Mouse (Mus musculus): ENCODE data around the gene Arhgap25.
"Not testable (repeated sequence)": the region's sequence is repeated elsewhere in the genome, so short reads cannot be mapped to it uniquely, and the experiment has no call there.

The Arhgap25 gene

GRCm38 (mm10) chr6:87484806-87485205 is 48.3 kb downstream of the Arhgap25 start:
- POLR2A ChIA-PET: no interaction called here

DNA sequence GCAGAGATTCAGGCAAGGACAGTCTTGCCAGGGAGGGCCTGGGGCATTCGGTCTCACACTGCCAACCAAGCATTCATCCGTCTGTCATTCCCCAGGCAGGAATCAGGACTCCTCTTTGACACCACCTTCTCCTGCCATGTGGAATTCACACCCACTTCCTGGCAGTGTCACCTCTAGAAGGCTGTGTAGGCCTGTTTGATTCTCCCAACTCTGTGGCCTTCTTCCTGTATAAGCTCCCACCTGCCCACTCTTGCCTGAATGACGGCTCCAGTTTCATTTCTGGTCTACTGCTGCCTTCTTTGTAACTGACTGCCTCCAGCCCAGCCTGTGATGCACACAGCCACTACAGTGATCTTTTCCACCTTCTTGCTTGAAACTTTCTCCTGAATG is 49.2 kb downstream of the Arhgap25 start:
- ChIA-PET POLR2A (interaction anchor here in 1 of 4 experiments (0.7 kb wide), 1 partner anchor 84 kb away, joined by 6 read pairs; no protein-coding TSS in a partner anchor), CTCF (interaction anchor here in 2 of 4 experiments (1.4 to 1.5 kb wide), 2 partner anchors 18 kb away, joined by 6 to 7 read pairs; no protein-coding TSS in a partner anchor)

More at GRCm38 (mm10) chr6:87484806-87485205, 48.3 kb downstream of the Arhgap25 start:
- CTCF ChIA-PET: interaction anchor here in 1 of 4 experiments (0.8 kb wide), 1 partner anchor 18 kb away, joined by 3 read pairs; no protein-coding TSS in a partner anchor

DNA sequence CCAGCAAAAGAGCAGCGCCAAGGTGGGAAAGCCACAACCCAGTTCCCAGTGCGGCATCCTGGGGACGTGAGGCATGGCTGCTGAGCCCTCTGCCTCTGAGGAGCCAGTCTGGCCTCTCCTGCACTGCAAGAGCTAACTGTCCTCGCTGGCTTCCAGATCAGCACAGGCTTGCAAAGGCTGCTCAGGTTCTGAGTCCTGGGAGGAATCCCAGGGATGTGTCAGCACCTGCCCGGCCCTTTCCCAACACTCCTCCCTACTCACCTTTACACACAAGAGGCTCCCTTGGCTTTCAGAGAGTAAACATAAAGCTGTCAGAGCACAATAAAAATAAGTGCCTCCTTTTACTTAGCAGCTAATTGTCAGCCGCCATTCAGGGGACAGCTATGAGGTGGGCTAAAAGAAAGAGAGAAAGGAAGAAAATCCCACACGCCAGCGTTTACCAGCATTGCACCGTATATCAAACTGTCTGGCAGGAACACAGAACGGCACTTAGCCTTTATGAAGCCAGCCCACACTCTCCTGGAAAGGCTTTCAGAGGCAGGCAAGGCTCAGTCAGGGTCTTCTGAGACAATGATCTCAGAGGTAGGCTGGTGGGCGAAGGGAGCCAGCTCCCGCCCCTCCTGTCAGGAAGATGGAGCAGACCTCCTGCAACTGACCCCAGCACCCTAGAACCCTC is 49.7 kb downstream of the Arhgap25 start:
- ChIA-PET POLR2A (interaction anchor here in 2 of 4 experiments (0.6 to 0.7 kb wide), 3 partner anchors 17 to 84 kb away, joined by 5 to 6 read pairs (median 5); no protein-coding TSS in a partner anchor), CTCF (interaction anchor here in 3 of 4 experiments (0.7 to 1.5 kb wide), 4 partner anchors 17 to 1289 kb away, joined by 3 to 16 read pairs (median 6); no protein-coding TSS in a partner anchor)

DNA sequence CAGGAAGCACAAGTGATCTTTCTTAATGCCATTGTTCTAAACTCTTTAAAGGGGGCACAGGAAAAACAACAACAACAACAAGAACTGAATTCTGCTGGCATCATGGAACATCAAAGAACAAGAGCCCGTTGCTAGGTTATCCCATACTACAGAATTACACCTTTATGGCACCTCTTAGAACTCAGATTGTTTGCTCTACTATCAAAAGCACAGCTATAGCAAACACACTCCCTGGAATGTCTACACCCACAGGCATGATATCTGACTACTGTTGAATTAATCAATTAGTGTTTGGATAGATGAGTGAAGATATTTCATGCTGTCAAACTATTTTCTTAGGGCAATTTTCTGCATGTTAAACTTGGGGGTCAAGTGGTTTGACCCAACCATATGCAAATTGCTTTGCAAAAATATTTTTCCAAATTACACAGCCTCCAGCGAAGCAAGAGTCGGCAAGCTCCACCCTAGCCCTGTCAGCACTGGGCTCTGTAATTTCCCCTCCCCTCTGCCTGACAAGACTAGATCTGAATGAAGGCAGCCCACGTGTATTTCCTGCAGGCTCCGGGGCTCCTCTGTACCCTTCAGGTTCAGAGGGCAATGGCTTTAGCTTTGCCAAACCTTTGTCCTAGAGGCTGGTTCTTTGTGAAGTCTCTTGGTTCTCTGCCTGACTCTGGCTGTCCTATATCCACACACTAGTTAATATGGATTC is 53.6 kb downstream of the Arhgap25 start:
- POLR2A ChIA-PET: interaction anchor here in 1 of 4 experiments (0.6 kb wide), 1 partner anchor 414 kb away, joined by 3 read pairs; no protein-coding TSS in a partner anchor
- CTCF ChIA-PET: interaction anchor here in 1 of 4 experiments (1.4 kb wide), 1 partner anchor 13 kb away, joined by 4 read pairs; no protein-coding TSS in a partner anchor

DNA sequence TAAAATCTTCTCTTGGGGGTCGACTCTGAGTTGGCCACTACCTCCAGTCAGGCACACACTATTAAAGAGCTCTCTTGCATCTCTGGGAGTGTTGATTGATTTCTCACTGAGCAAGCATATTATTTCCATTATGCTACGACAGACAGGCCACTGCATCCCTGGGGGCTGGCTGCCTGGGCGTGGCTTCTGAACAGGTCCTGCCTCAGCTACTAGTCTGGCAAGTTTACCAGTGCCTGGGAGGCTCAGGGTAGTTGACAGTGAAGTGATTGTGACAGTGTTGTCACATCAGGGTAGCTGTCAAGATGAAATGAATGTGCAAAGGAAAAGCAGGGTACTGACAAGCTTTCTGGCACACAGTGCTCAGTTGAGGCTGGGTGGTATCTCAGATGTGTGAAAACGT is 54.2 kb downstream of the Arhgap25 start:
- POLR2A ChIA-PET: interaction anchor here in 1 of 4 experiments (0.6 kb wide), 1 partner anchor 414 kb away, joined by 3 read pairs; no protein-coding TSS in a partner anchor

DNA sequence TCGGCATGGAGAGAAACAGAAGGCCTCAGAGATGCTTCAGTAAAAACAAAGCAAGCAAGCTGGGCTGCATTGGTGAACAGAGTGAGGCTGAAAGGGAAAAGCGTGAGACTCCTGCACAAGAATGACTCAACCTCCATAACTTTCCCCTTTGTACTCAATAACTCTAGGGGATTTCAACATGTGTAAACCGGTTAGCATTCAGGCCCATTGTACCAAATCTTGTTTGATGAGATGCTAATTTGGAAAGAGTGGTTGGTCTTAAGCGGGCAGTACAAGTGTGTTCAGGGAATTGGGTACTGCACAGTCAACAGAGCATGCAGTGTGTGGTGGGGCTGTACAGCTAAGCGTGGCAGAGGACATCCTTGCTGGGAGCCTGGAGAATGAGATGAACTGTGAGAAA is 57.8 kb downstream of the Arhgap25 start:
- ChIA-PET POLR2A (interaction anchor here in 1 of 4 experiments (0.6 to 1.3 kb wide), 2 partner anchors 12 to 33 kb away, joined by 3 read pairs; no protein-coding TSS in a partner anchor), CTCF (interaction anchor here (0.8 to 2.8 kb wide), 4 partner anchors 9 to 13 kb away, joined by 3 to 10 read pairs (median 4); no protein-coding TSS in a partner anchor)

More for the DNA sequence above, 54.2 kb downstream of the Arhgap25 start:
- CTCF ChIA-PET: interaction anchor here in 3 of 4 experiments (0.6 to 1.5 kb wide), 3 partner anchors 12 to 13 kb away, joined by 3 to 5 read pairs (median 4); no protein-coding TSS in a partner anchor

- CTCF ChIA-PET: not testable (repeated sequence)
- POLR2A ChIA-PET: interaction anchor here in 1 of 4 experiments (0.6 kb wide), 1 partner anchor 24 kb away, joined by 3 read pairs; no protein-coding TSS in a partner anchor
Measured at GRCm38 (mm10) chr6:87470098-87470497, 63.0 kb downstream of the Arhgap25 start.

- POLR2A ChIA-PET: no interaction called here
- CTCF ChIA-PET: interaction anchor here in 1 of 4 experiments (1.1 to 1.2 kb wide), 2 partner anchors 17 to 69 kb away, joined by 3 read pairs; no protein-coding TSS in a partner anchor
Measured at GRCm38 (mm10) chr6:87468372-87468771, 64.7 kb downstream of the Arhgap25 start.

DNA sequence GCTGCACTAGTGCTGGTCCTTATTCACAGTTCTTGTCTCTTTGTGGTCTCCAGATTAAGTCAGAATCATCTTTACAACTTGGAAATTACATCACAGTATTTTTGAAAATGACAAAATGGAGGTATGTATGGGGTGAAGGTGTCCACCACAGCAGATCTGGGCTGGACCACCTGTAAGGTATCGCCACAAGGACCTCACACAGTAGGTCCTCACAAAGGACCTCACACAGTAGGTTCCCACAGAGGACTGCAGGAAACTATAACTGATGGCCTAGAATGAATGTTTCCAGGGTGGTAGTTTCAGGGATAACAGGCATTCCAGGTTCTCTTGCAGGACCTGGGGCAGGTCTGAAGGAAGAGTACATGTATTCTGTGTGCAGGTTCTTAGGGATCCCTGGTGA is 65.7 kb downstream of the Arhgap25 start:
- CTCF ChIA-PET: interaction anchor here in 3 of 4 experiments (0.5 to 1.5 kb wide), 4 partner anchors 16 to 258 kb away, joined by 3 read pairs; no protein-coding TSS in a partner anchor
- POLR2A ChIA-PET: no interaction called here

DNA sequence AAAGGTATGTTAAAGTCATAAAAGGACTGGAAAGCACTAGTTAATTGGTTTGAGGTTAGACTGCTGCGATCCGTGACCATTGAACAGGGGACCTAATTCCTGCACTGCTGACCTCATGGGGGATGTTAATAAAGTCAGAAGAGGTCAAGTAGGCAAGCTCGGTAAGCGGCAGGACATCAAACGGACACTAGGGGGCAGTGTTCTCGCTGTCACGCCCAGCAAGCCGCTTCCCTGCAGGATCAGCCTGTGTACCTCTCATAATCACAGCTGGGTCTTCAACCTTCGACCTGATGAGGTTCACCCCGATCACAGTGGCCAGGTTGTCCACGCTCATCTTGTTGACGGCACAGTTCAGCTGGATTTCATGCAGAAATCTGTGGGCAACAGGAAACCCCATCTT is 66.8 kb downstream of the Arhgap25 start:
- CTCF ChIA-PET: interaction anchor here (0.5 to 1.8 kb wide), 68 partner anchors 9 to 981 kb away, joined by 3 to 13 read pairs (median 4); partner anchors contain the start of genes Aplf (in 1 of the 4) and Prokr1 (in 1 of the 4)
- POLR2A ChIA-PET: interaction anchor here in 3 of 4 experiments (0.6 to 0.9 kb wide), 5 partner anchors 17 to 515 kb away, joined by 3 to 5 read pairs (median 3); partner anchors contain the start of gene H1fx (in 1 of the 3)

- ChIA-PET CTCF (interaction anchor here in 1 of 4 experiments (2.1 kb wide), 1 partner anchor 11 kb away, joined by 10 read pairs; no protein-coding TSS in a partner anchor), POLR2A (interaction anchor here in 1 of 4 experiments (0.7 kb wide), 1 partner anchor 127 kb away, joined by 3 read pairs; no protein-coding TSS in a partner anchor)
Measured at GRCm38 (mm10) chr6:87455507-87455906, 77.6 kb downstream of the Arhgap25 start.

DNA sequence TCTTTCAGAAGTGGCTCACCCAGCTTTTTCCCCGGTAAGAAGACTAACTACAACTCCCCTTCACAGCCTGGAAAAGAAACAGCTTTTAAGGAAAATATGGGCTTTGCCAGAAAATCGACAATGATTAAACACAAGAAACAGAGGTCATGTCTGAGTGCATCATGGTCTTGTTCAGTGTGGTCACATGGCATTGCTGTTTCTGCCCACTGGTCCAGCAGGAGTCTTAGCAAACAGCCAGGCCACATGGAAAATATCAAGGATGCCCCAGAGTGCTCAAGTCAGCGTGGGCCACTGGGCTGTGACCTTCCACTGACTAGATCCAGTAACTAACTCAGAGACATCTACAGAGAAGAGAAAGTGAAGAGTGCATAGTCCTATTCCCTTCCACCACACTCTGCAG is 81.3 kb downstream of the Arhgap25 start:
- POLR2A ChIA-PET: no interaction called here

GRCm38 (mm10) chr6:87451016-87451415 is 82.0 kb downstream of the Arhgap25 start:
- ChIA-PET CTCF (interaction anchor here in 3 of 4 experiments (0.6 to 2.0 kb wide), 13 partner anchors 14 to 350 kb away, joined by 3 to 12 read pairs (median 5); no protein-coding TSS in a partner anchor), POLR2A (no interaction called here)

More for the DNA sequence above, 81.3 kb downstream of the Arhgap25 start:
- CTCF ChIA-PET: interaction anchor here in 3 of 4 experiments (0.6 to 2.0 kb wide), 11 partner anchors 14 to 350 kb away, joined by 3 to 12 read pairs (median 4); no protein-coding TSS in a partner anchor

GRCm38 (mm10) chr6:87449534-87449933 is 83.5 kb downstream of the Arhgap25 start:
- ChIA-PET POLR2A (interaction anchor here in 1 of 4 experiments (1.6 kb wide), 1 partner anchor 88 kb away, joined by 3 read pairs; no protein-coding TSS in a partner anchor), CTCF (interaction anchor here in 2 of 4 experiments (1.0 to 2.0 kb wide), 4 partner anchors 17 to 65 kb away, joined by 3 to 12 read pairs (median 4); no protein-coding TSS in a partner anchor)

GRCm38 (mm10) chr6:87447217-87447616 is 85.8 kb downstream of the Arhgap25 start:
- CTCF ChIA-PET: interaction anchor here in 2 of 4 experiments (0.7 to 1.3 kb wide), 2 partner anchors 19 to 63 kb away, joined by 3 to 6 read pairs; no protein-coding TSS in a partner anchor
- POLR2A ChIA-PET: interaction anchor here in 1 of 4 experiments (0.6 kb wide), 1 partner anchor 1583 kb away, joined by 5 read pairs; no protein-coding TSS in a partner anchor

DNA sequence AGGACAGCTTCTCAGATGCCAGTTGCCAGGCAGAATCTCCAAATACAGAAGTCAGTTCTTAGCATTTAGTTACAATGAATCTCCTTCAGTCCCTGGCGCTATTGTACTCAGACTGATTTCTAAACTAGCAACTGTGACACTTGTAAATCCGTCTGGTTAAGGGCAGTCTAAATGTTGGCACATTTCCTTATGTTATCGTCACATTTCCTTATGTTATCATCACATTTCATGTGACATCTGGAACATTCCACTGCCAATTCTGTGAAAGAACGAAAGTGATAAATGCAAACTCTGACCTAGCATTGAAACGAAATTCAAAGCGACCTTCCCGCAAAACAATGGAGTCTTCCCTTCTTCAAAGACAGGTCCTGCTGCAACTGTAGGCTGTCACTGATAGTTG is 87.8 kb downstream of the Arhgap25 start:
- ChIA-PET CTCF (interaction anchor here in 1 of 4 experiments (2.1 kb wide), 1 partner anchor 21 kb away, joined by 4 read pairs; no protein-coding TSS in a partner anchor), POLR2A (no interaction called here)

- ChIA-PET CTCF (interaction anchor here in 3 of 4 experiments (1.1 to 2.4 kb wide), 4 partner anchors 23 kb away, joined by 3 to 10 read pairs (median 6); no protein-coding TSS in a partner anchor), POLR2A (interaction anchor here in 1 of 4 experiments (0.9 kb wide), 2 partner anchors 18 to 23 kb away, joined by 3 read pairs; no protein-coding TSS in a partner anchor)
Measured at GRCm38 (mm10) chr6:87443253-87443652, 89.8 kb downstream of the Arhgap25 start.

DNA sequence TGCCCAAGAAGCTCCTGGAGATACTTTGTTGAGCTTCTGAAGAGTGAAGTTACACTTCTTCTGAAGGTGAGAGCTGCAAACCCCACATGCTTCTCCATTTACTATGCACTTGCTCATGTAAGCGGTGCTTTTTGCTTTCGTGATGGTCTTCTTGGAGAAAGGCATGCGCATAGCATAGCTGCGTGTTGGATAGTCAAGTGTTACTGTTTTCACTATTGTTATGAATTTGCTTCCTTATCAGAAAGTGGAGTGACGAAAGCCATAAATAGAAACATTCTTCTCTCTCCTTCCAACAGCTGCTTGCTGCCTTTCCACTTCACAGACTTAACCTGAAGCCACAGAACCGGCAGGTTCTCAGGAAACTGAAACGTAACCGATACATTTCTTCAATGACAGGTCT is 96.3 kb downstream of the Arhgap25 start:
- CTCF ChIA-PET: interaction anchor here in 2 of 4 experiments (0.5 to 1.8 kb wide), 4 partner anchors 14 to 315 kb away, joined by 3 to 6 read pairs (median 4); no protein-coding TSS in a partner anchor
- POLR2A ChIA-PET: interaction anchor here in 2 of 4 experiments (0.6 to 0.8 kb wide), 3 partner anchors 10 to 96 kb away, joined by 3 to 5 read pairs (median 4); no protein-coding TSS in a partner anchor

All from embryonic stem cell, embryonic (primary cell).